Mouse (Mus musculus): ENCODE results near the gene Ces2e.
"Not testable (repeated sequence)": the region's sequence is repeated elsewhere in the genome, so short reads cannot be mapped to it uniquely, and the experiment has no call there.

The Ces2e gene

DNA sequence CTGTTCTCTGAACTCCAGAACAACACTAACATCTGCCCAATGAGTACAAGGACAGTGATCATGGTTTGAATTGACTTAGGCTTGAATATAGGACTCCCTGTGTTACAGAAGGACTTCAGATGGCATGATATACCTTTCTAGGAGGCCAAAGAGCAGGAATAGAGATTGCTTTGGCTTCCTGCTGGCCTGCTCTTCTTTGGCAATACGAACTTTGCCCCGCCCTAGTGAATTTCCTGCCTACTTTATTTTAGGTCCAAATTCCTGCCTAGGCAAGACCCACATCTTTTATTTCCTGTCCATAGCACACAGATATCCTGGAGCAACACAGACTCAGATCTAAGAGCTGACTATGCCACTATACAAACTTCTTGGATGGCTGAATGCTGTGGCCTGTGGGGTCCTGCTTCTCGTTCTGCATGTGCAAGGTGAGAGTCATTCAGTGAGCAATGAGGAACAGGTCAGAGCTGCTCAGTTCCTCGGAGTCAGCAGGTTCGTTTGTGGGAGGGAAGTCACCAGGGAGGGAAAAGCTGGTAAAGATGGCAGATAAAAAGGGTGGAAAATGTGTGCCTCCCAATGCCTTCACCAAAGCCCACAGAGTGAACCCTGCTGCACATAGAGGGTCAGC, at the start of gene Ces2e:
Gene Ces2e, plus strand, starts transcription at position 289 of the 625 bp plus-strand sequence.
- DNase-seq (ENCODE audit: low read depth, low spot score), result no peak

DNA sequence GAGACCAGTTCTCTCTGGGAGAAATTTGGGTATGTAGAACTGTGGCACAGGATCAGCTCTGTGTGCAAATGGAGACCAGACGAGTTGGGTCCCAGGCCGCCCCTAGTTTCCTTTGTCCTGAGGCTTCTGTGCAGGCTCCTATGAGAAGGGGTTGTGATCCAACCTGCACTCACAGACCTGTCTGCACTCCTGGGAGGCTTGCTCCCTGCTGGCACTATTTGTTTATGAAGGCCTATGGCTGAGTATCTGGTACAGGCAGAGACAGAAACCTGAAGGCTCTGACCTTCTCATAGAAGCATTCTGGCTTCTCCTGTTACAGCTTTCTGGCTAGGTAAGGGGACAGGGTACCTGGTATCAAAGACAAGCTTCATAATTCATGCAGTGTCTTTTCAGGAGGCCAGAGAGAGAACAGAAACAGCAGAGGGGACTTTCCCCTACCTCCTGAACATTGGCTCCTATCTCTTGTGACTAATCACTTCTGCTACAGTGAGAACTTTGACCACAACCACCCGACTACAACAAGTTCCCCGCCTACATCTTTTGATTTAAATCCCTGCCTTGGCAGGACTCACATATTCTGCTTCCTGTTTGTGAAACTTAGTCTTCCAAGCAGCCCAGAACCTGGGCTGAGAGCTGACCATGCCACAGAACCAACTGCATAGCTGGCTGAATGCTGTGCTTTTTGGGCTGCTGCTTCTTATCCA, 39.7 kb upstream of the Ces2e start:
- not testable (repeated sequence) for DNase-seq (ENCODE audit: low read depth, low spot score)

DNA sequence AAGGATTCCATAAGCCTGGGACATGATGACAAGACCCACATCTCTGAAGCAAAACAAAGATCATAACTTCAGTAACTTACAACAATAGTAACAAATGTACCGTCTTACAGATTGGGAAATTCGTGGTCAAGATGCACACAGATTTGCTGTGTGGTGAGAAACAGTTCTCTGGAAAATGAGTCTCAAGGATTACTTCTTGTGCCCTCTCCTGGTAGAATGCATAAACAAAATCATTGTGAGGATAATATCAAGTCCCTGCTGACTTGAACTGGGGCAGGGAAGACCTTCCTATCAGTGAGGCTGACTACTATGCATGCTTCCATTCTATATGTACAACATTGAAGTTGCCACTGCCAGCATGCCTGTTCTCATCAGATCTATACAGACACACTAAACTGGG, 24.3 kb upstream of the Ces2e start:
- DNase-seq (ENCODE audit: low read depth, low spot score), result no peak

DNA sequence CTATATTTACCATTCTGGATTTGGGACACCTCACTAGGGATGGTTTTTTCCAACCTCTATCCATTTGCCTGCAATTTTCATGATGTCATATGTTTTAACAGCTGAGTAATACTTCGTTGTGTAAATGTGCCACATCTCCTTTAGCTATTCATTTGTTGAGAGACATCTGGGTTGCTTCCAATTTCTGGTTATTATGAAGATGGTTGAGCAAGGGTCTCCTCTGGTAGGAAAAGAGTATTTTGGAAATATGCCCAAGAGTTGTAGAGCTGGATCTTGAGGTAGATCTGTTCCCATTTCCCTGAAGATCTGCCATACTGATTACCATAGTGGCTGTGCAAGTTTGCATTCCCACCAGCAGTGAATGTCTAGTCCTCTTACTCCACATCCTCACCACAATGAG, 18.9 kb upstream of the Ces2e start:
- no peak for DNase-seq (ENCODE audit: low read depth, low spot score)

DNA sequence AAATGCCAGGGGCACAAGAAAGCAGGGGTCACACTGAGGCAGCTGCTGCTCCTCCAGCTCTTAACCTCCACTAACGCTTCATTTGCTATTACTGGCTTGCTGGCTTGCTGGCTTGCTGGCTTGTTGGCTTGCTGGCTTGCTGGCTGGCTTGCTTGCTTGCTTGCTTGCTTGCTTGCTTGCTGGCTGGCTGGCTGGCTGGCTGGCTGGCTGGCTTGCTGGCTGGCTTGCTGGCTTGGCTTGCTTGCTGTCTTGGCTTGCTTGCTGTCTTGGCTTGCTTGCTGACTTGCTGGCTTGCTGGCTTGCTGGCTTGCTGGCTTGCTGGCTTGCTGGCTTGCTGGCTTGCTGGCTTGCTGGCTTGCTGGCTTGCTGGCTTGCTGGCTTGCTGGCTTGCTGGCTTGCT, 17.0 kb upstream of the Ces2e start:
- DNase-seq (ENCODE audit: low read depth, low spot score), result not testable (repeated sequence)

DNA sequence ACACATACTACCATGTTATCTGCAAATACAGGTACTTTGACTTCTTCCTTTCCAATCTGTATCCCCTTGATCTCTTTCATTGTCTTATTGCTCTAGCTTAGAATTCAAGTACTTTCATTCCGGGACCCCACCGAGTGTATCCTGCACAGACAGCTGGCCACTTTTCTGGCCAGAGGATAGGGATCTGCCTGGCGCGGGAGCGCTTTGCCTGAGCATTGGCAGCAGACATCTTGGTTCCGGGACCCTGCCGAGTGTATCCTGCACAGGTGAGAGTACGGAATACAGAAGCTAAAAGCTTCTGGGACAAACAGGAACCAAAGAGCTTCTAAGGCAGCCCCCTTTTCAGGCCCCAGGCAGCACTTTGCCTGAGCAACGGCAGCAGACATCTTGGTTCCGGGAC, 16.4 kb upstream of the Ces2e start:
- DNase-seq (ENCODE audit: low read depth, low spot score), result not testable (repeated sequence)

DNA sequence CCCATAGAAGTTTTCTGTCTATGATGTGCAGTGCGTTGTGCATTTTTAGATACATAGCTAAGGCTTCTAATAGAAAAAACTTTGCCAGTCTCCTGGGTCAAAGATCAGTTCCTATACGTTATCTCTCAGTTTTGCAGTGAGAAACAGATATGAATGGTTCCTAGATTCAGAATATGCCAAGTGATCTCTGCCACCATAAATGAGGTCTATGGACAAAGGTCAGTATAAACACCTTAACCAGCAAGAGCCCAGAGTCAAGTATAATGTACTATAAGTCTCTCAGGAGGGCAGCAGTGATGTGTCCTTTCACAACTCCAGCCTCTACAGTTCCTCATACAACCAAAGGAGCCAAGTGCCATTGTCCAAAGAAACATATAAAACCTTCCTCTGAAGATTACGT, 1.2 kb downstream of the Ces2e start:
- DNase-seq (ENCODE audit: low read depth, low spot score), result no peak

DNA sequence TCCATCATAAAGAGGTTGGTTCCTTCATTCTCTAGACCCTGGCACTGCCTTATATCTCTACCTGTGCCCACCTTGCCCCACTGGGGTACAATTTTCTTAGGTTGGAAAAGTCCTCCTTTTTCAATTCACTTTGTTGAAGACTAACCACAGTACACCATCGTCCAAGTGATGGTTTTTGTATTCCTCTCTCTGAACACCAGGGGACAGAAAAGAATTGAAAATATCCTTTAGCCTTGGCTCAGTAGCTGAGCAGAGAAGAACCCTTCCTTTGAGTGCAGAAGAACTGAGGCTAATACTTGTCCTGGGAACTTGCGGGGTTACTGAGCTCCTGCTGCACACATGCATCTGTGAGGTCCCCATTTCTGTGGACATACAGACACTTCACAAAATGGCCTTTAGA, 18.6 kb downstream of the Ces2e start:
- DNase-seq (ENCODE audit: low read depth, low spot score), result no peak

DNA sequence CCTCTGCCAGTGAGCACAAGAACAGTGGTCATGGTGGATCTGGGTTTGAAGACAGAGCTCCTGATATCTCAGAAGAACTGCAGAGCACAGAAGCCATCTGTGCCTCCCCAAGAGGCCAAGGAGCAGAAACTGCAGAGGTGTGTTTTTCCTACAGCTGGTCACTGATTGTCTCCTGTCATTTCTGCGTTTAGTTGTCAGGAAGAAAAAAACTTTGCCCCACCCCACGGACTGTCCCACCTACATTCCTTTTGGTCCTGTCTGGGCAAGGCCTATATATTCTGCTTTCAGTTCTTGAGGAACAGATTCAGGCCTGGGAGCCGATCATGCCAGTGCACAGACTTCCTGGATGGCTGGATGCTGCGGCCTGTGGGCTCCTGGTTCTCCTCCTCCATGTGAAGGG, 21.0 kb downstream of the Ces2e start, which contains the start of gene Ces2f:
Gene Ces2f, plus strand, starts transcription at position 301 of the 400 bp plus-strand sequence.
- DNase-seq (ENCODE audit: low read depth, low spot score), result no peak

DNA sequence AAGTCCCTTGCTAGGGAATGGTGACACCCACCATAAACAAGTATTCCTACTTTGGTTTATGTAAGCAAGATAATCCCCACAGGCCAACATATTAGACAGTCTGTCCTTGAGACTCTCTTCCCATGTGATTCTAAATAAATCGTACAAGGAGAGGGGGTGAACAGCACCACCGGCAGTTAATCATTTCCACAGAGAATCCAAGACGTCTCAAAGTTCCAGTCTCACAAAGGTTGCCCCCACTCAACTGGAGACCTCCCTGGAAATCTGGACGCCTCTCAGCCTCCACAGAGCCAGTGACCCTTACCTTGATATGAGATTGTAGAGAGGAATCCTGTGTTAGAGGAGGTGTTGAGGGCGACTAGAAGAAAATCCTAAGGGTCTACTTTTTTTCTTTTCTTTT, 23.0 kb downstream of the Ces2e start:
- no peak for DNase-seq (ENCODE audit: low read depth, low spot score)

DNA sequence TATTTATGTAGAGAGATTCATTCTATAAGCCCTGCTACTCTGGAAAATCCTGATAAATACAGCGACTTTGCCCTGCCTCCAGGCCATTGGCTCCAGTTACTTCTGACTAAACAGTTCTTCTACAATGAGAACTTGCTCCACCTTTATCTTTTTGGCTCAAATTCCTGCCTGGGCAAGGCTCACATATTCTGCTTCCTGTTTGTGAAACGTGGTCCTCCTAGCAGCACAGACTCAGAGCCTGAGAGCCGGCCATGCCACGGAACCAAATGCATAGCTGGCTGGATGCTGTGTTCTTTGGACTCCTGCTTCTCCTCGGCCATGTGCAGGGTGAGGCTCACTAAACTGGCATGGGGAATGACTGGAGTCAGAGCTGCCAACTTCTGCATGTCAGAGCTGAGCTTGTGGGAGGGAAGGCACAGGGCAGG, 35.5 kb downstream of the Ces2e start, which contains the start of gene Ces2g:
Gene Ces2g, plus strand, starts transcription at position 182 of the 425 bp plus-strand sequence.
- no peak for DNase-seq (ENCODE audit: low read depth, low spot score)

DNA sequence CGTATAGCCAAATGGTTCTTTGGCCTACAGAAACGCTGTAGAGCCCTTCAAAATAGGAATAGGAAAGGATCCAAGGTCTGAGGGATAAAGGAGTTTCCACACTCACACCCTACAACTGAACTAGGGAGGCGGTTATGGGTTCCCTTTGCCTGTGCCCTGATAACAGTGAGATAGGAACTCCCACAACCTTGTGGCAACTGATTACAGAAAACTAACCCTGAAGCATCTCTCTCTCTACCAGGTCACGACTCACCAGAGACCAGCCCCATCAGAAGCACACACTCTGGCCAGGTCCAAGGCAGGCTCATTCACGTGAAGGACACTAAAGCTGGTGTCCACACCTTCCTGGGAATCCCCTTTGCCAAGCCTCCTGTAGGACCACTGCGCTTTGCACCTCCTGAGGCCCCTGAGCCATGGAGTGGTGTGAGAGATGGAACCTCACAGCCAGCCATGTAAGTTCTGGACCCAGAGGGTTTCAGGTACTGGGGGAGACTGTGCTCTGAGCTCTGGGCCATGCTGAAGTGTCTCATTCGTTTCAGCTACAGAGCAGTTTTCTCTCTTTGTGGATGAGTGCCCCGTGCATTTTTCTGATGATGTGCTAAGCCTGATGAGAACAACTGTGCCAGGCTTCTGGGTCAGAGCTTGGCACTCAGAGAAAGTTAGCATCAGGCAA, 36.3 kb downstream of the Ces2e start:
- DNase-seq (ENCODE audit: low read depth, low spot score), result no peak

DNA sequence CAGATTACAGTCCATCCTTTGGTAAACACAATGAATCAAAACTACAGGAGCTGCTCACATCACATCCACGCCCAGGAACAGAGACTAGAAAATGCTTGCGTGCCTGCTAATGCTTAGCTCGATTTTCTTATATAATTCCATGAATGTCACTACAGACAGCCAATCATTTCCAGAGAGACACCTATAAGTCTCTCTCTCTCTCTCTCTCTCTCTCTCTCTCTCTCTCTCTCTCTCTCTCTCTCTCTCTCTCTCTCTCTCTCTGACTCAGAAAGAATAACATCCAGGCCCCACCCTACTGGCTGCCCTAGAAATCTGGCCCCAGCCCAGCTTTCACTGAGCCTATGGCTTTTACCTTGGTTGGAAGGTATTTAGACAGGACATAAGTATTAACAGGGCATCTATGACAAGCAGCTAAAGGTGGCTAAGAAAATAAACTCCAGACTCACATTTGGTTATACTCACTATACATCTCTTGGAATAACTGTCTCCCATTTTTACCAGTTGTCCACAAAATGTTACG, 37.4 kb downstream of the Ces2e start:
- DNase-seq (ENCODE audit: low read depth, low spot score), result no peak

DNA sequence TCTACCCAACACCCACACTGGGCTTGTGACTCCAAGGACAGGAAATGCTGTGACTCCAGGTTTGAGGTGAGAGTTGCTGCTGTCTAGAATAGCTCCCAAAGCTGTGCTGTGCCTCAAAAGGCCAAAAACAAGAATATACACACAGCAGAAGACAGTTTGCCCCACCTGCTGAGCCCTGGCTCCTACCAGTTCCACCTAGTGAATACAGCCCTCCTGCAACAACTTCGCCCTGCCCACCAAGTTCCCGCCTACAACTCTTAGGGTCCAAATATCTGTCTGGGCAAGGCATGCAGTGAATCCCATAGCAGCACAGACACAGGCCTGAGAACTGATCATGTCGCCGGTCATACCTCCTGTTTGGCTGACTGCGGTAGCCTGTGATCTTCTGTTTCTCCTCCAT, 58.1 kb downstream of the Ces2e start:
- no peak for DNase-seq (ENCODE audit: low read depth, low spot score)

Measured in brain, embryonic 18.5 days (tissue).